9 mouse cellular contexts compared by ENCODE assay signal in the genomic region with DNA sequence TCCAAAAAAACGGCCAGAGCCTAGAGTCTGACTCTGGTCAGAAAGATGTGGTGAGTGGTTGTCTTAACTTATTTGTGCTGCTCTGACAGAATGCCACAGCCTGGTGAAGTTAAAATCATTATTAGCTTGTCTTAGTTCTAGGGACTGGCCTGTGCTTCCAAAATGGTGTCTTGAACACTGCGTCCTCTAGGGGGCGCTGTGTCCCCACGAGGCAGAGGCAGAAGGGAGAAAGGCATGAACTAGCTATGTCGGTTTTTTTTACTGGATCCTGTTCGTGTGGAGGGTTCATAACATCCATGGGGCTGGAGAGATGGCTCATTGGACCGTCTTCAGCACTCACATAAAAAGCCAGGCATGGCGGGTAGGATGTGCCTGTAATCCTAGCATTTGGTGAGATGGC. TPM values are rescaled to one million over a fixed set of nuclear protein-coding genes. Genes with fewer than 3 reads are reported as not detected.
DNase-seq lines count a peak whose midpoint lies in the region; ATAC-seq and TF ChIP-seq lines count a peak whose summit lies in the region.
"Had no signal": no experiment of that assay in that cellular context is flagged by ENCODE, and none has a peak within 500 bp of the region (broad histone marks: within the 10 kb centered on the region; RNA-seq: fewer than 3 reads in every experiment).

No protein-coding gene starts in this region.

- TF ChIP-seq CTCF in left cerebral cortex, adult 2 months (IDR thresholded peaks at IDR 0.05) = peak; percentile 71

- no peak overlapping the region for H3K4me3 ChIP-seq in left cerebral cortex, adult 2 months
- H3K4me3 ChIP-seq: heart, embryonic 13.5 days; neural tube, embryonic 12.5 days had no signal

- peak; percentile 25 to 40 for DNase-seq in left cerebral cortex, adult 2 months (ENCODE audit: extremely low spot score in 1 of 2, low spot score in 2 of 2)
- DNase-seq in left cerebral cortex, adult 11 months (ENCODE audit: low spot score) = no peak
- peak; percentile 39 for DNase-seq in MN1 (ENCODE audit: low spot score)
- DNase-seq in c-Kit-negative CD71-positive TER-119-positive erythroid progenitor cells, embryonic 14.5 days (ENCODE audit: low read depth, low spot score) = peak; percentile 53
- DNase-seq in lung, adult 18-20 months = peak; percentile 17 to 39
- DNase-seq in spleen, postnatal 10 days (ENCODE audit: low spot score in 2 of 2) = peak; percentile 48 to 81

- ATAC-seq in hematopoietic stem cell, adult 5-6 weeks (replicated peaks in 1 of 2; ENCODE audit: insufficient read depth in 1 of 2, low FRiP score in 2 of 2, low TSS enrichment in 1 of 2, low read depth in 1 of 2, poor library complexity in 2 of 2, severe bottlenecking in 2 of 2) = peak; percentile 59 to 76; a peak in 2 of 4 replicates

- intact Hi-C loops in left cerebral cortex, adult 2 months (cut with DNase I) = no loop called here

- H3K27ac ChIP-seq in left cerebral cortex, adult 2 months = no peak overlapping the region
- H3K27ac ChIP-seq: neural tube, embryonic 12.5 days had no signal

RNA-seq across cellular contexts. Expression of gene Lctl, which starts 3.0 kb away (rescaled TPM):
- not detected for total RNA-seq in left cerebral cortex, adult 2 months (2021)
- not detected in 2 replicates for total RNA-seq in hematopoietic stem cell, adult 5-6 weeks (2017)

RNA-seq across cellular contexts. Expression of gene Zwilch, which starts 53.0 kb away (rescaled TPM):
- total RNA-seq in left cerebral cortex, adult 2 months (2021) = 1 to 10 TPM; 3.8 to 4.4 TPM
- total RNA-seq in hematopoietic stem cell, adult 5-6 weeks (2017) = 78.7 and 144 TPM in 2 replicates

RNA-seq across cellular contexts. Expression of gene Rpl4, which starts 53.3 kb away (rescaled TPM):
- total RNA-seq in left cerebral cortex, adult 2 months (2021) = 100 to 1,000 TPM; 517 to 522 TPM
- 3,004 and 3,174 TPM in 2 replicates for total RNA-seq in hematopoietic stem cell, adult 5-6 weeks (2017)

RNA-seq across cellular contexts. Expression of gene Snapc5, which starts 59.2 kb away (rescaled TPM):
- 10 to 100 TPM; 20.5 to 21.6 TPM for total RNA-seq in left cerebral cortex, adult 2 months (2021)
- total RNA-seq in hematopoietic stem cell, adult 5-6 weeks (2017) = 33.3 and 46.5 TPM in 2 replicates

Comparison
In these comparisons a context has a peak if more than half of its experiments do, and no peak if none do; other contexts are left out.
1. RNA of gene Zwilch, which starts 53.0 kb away (total RNA-seq): 78.7 to 144 TPM in hematopoietic stem cell, adult 5-6 weeks; 3.8 to 4.4 TPM in left cerebral cortex, adult 2 months; every median in the first group is over 10 times any median in the second.